Mouse (Mus musculus) MEL (cell line): ENCODE data around the gene Exoc3l2.

Experiments
- CTCF ChIP-seq, 3 experiments: IDR thresholded peaks in 2 of 3; conservative IDR thresholded peaks in 1 of 3; 2 replicates each; pipeline ENCODE4 v1.5.1; 2011 to 2012; ENCODE audit warnings: low read length in 3 of 3, low read depth in 2 of 3, mild to moderate bottlenecking in 2 of 3, improper control_type of control experiment in 1 of 3, inconsistent platforms in 1 of 3, mixed read lengths in 1 of 3, moderate library complexity in 1 of 3; ENCODE audit not compliant: control insufficient read depth in 1 of 3, insufficient read depth in 1 of 3, poor library complexity in 1 of 3, severe bottlenecking in 1 of 3
- POLR2A ChIP-seq, 2 experiments: IDR thresholded peaks; 2 replicates each; pipeline ENCODE4 v1.6.1; 2011 to 2012; ENCODE audit warnings: low read length in 2 of 2, mild to moderate bottlenecking in 2 of 2, control low read depth in 1 of 2, improper control_type of control experiment in 1 of 2, low read depth in 1 of 2, moderate library complexity in 1 of 2; ENCODE audit not compliant: control insufficient read depth in 1 of 2, insufficient read depth in 1 of 2, poor library complexity in 1 of 2
- RCOR1 ChIP-seq: IDR thresholded peaks from 2 replicates; pipeline ENCODE4 v1.6.1; 2012; ENCODE audit warnings: low read depth, mild to moderate bottlenecking, inconsistent platforms, low read length, improper control_type of control experiment
- ZC3H11A ChIP-seq: IDR thresholded peaks from 2 replicates; pipeline ENCODE4 v1.6.1; 2012; ENCODE audit warnings: low read depth, mild to moderate bottlenecking, inconsistent platforms, low read length, improper control_type of control experiment

DNA sequence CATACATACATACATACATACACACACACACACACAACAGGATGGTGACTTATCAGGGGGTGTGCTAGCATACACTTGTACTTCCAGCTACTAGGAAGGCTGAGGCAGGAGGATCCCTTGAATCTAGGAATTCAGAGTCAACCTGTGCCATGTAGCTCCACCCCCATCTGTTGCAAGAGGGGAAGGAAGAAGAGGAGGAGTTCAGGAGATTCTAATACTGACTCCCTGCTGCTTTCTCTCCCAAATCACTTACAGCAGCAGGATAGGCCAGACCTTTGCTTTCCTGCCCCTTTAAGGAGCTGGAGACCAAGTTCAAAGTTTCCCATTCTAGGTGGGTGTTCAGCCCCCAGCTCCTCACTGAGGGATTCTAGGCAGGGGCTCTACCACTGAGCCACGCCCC, 22.4 kb downstream of the Exoc3l2 start:
- TF ChIP-seq CTCF (IDR thresholded peaks at IDR 0.05 in 2 of 3, conservative IDR thresholded peaks at IDR 0.05 in 1 of 3; ENCODE audit: control insufficient read depth in 1 of 3, insufficient read depth in 1 of 3, low read depth in 2 of 3, low read length in 3 of 3, poor library complexity in 1 of 3, severe bottlenecking in 1 of 3) = no peak
- no peak for TF ChIP-seq POLR2A (IDR thresholded peaks at IDR 0.05; ENCODE audit: control insufficient read depth in 1 of 2, insufficient read depth in 1 of 2, low read depth in 1 of 2, low read length in 2 of 2, poor library complexity in 1 of 2)
- no peak for TF ChIP-seq RCOR1
- TF ChIP-seq ZC3H11A = no peak
